Mouse (Mus musculus) intestine, postnatal 0 days (tissue): ENCODE results near the gene Prm3. TPM values are rescaled to one million over a fixed set of nuclear protein-coding genes. Genes with fewer than 3 reads are reported as not detected.

Source experiments
- ATAC-seq: fragments of 200-750 bp; cut with Nextera tagmentation; 2 replicates; pipeline ENCODE4 v1.8.0; 2017; ENCODE audit warnings: mild to moderate bottlenecking, moderate TSS enrichment, moderate library complexity
- H3K27ac ChIP-seq: fragments of 300-500 bp; sonication (generic); 2 replicates; pipeline ENCODE4 v1.5.1; 2014; ENCODE audit warnings: mild to moderate bottlenecking, low read depth, low read length, moderate library complexity
- H3K27me3 ChIP-seq: fragments of 300-500 bp; sonication (generic); replicated peaks from 2 replicates; pipeline ENCODE4 v1.6.1; 2014; ENCODE audit warnings: low read length, mixed read lengths; ENCODE audit not compliant: control insufficient read depth, insufficient read depth
- H3K36me3 ChIP-seq: fragments of 300-500 bp; sonication (generic); 2 replicates; pipeline ENCODE4 v1.6.1; 2014; ENCODE audit warnings: mild to moderate bottlenecking, moderate library complexity; ENCODE audit not compliant: control insufficient read depth, insufficient read depth
- H3K4me1 ChIP-seq: fragments of 300-500 bp; sonication (generic); replicated peaks from 2 replicates; pipeline ENCODE4 v1.6.1; 2014; ENCODE audit warnings: antibody characterized with exemption, low read length, mixed read lengths; ENCODE audit not compliant: control insufficient read depth, insufficient read depth
- H3K4me2 ChIP-seq: fragments of 300-500 bp; sonication (generic); replicated peaks from 2 replicates; pipeline ENCODE4 v1.6.1; 2014; ENCODE audit warnings: low read depth, mild to moderate bottlenecking, moderate library complexity
- H3K4me3 ChIP-seq: fragments of 300-500 bp; sonication (generic); 2 replicates; pipeline ENCODE4 v1.5.1; 2014; ENCODE audit warnings: low read depth, low read length
- H3K9ac ChIP-seq: fragments of 300-500 bp; sonication (generic); 2 replicates; pipeline ENCODE4 v1.6.1; 2014; ENCODE audit warnings: mild to moderate bottlenecking, low read depth, low read length
- H3K9me3 ChIP-seq: fragments of 300-500 bp; sonication (generic); 2 replicates; pipeline ENCODE4 v1.6.1; 2016; ENCODE audit warnings: mixed run types; ENCODE audit not compliant: control insufficient read depth
- CTCF ChIP-seq: sonication (generic); IDR thresholded peaks from 2 replicates; pipeline ENCODE4 v1.5.1; 2016; ENCODE audit warnings: low read depth, mild to moderate bottlenecking, control low read depth, antibody characterized with exemption, moderate library complexity
- WGBS: fragments of 180-500 bp; shearing (Covaris S2); extraction: QIAGEN DNeasy Blood & Tissue Kit; methylation state at CpG from one replicate; pipeline ENCODE4 v1.1.7; 2014; 5-methylcytosine and 5-hydroxymethylcytosine counted together
- polyA plus RNA-seq: library from polyadenylated mRNA; unstranded; fragments of >200 nt; fragmentation: Nextera tagmentation; extraction: Ambion mirVana; gene quantifications from 2 replicates; pipeline ENCODE4 v1.2.1, GENCODE M21; 2015

Prm3 gene
- polyA plus RNA-seq, 1 experiment from 2014 or later: not detected

DNA sequence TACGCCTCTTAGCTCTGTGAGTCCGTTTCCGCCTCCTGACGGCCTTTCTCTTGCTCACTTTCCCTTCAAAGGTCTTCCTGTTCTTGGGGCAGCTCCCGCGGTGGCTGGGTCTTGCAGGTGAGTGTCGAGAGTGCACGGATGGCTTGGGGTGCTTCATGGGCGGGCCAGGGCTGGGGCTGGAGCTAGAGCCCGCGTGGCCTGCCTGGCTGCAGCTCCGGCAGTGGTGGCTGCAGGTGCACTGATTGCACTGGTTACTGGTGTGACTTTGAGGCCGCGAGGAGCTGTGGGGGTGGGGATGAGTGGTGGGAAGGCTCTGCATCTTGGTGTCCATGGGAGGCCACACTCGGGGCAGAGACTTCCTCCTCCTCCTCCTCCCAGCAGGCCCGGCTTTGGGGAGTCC, 2.4 kb downstream of the Prm3 start, which contains the start of gene Tnp2:
Gene Tnp2 (minus strand): TSS at position 390 of the 400 bp plus-strand sequence.
- Histone ChIP-seq H3K36me3 (no peaks in the 10 kb centered on the region), H3K27ac (no peak within 1 kb of the TSS), H3K9me3 (no peaks in the 10 kb centered on the region), H3K4me3 (no peak within 1 kb of the TSS), H3K9ac (no peak within 1 kb of the TSS), H3K4me2 (no peak within 1 kb of the TSS), H3K4me1 (0 out of 2 replicates have a peak, but pooled peaks cover 8% of the 10 kb centered on the region), H3K27me3 (no peaks in the 10 kb centered on the region)
- WGBS: 45% methylated on average over 16 of the region's 16 CpGs
- ATAC-seq: no peak
- TF ChIP-seq CTCF: no peak

DNA sequence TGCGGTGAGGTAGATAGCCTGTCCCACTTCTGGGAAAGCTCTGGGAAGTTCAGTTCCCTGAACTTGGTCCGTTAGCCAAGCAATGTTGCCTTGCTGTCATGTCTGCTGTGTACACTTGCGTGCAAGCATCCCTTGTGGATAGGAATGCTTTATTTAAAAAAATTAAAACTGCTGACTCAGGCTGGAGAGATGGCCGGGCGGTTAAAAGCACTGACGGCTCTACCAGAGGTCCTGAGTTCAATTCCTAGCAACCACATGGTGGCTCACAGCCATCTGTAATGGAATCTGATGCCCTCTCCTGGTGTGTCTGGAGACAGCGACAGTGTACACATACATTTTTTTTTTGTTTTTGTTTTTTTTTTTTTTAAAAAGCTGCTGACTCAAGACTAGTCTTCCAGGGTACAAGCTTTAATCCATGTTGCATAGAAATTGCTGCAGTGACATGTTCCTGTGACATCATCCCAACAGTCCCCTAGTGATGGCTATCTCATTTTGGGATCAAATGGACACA, 3.1 kb downstream of the Prm3 start:
- Histone ChIP-seq H3K36me3 (no peaks in the 10 kb centered on the region), H3K27ac (no peak overlapping the region), H3K4me3 (no peak overlapping the region), H3K9me3 (no peaks in the 10 kb centered on the region), H3K27me3 (no peaks in the 10 kb centered on the region), H3K4me2 (no peak overlapping the region), H3K4me1 (0 out of 2 replicates have a peak, but pooled peaks cover 8% of the 10 kb centered on the region), H3K9ac (no peak overlapping the region)
- TF ChIP-seq CTCF: peak; percentile 28; the same call in 1 of the 2 replicates
- ATAC-seq: no peak
- 76% methylated on average over 7 of the region's 7 CpGs for WGBS

DNA sequence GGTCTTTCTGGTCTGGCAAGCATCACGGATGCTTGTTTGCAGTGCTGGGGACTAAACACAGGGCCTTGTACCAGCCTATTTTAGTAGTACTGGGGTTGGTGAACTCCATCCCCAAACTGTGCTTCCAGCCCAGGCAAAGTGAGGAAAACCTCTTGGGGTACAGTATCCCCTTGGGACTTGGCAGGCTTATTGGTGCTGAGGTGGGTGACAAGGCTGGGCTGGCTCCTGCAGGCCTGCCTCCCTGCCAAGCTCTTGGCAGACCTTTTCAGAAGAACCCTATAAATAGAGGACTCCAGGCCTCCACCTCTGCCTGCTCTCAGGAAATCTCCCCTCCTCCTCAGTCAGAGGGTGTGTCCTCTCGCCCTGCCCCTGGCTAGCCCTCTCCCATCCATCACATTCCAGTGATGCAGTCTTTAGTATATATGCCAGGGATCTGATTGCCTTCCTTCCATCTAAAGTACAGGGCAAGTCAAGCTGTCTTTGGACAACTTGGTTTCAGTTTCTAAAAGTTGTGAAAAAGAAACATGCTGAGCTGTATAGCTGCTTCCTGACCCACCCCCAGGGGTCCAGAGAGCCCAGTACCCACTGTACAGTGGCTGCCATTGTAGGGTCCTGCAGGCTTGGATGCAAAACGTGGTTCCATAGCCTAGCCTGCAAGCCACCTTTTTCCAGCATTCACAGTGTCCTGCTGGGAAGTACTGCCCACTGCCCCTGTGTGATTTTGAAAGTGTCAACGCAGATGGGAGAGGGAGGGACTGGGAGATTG, 3.7 kb downstream of the Prm3 start:
- TF ChIP-seq CTCF: no peak
- Histone ChIP-seq H3K27ac (0 out of 2 replicates have a peak overlapping the region, but pooled peaks have one; percentile 97), H3K4me2 (no peak overlapping the region), H3K9ac (no peak overlapping the region), H3K4me3 (no peak overlapping the region), H3K27me3 (no peaks in the 10 kb centered on the region), H3K36me3 (no peaks in the 10 kb centered on the region), H3K9me3 (no peaks in the 10 kb centered on the region), H3K4me1 (0 out of 2 replicates have a peak, but pooled peaks cover 8% of the 10 kb centered on the region)
- WGBS: 71% methylated on average over 4 of the region's 4 CpGs
- ATAC-seq: no peak

DNA sequence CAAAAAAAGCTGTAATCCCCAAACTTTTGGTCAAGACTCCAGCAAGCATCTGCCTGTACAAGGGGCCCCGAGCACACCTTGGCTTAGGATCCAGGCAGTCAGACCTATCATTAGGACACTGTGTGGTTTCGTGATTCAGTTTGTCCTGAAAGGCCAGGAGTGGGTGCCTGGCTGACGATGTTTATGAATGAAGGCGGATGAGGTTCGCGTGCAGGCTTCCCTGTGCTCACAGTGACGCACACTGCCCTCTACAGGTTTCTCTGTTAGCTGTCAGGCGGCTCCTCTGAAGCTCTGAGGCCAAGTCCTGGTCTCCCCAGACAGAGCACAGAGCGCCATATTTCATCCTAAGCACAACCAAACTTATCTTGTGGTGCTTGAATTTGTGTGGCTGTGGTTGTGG, 4.4 kb downstream of the Prm3 start:
- no peaks in the 10 kb centered on the region for H3K36me3 ChIP-seq
- peak; percentile 44 for ATAC-seq
- peak; percentile 95 for TF ChIP-seq CTCF
- H3K4me3 ChIP-seq: peak overlapping the region; percentile 81
- H3K9ac ChIP-seq: peak overlapping the region; percentile 77
- WGBS: 3% methylated on average over 9 of the region's 9 CpGs
- peak overlapping the region; percentile 97 for H3K27ac ChIP-seq
- H3K4me2 ChIP-seq: peak overlapping the region; percentile 100
- H3K27me3 ChIP-seq: no peaks in the 10 kb centered on the region
- no peaks in the 10 kb centered on the region for H3K9me3 ChIP-seq
- H3K4me1 ChIP-seq: 0 out of 2 replicates have a peak, but pooled peaks cover 8% of the 10 kb centered on the region

DNA sequence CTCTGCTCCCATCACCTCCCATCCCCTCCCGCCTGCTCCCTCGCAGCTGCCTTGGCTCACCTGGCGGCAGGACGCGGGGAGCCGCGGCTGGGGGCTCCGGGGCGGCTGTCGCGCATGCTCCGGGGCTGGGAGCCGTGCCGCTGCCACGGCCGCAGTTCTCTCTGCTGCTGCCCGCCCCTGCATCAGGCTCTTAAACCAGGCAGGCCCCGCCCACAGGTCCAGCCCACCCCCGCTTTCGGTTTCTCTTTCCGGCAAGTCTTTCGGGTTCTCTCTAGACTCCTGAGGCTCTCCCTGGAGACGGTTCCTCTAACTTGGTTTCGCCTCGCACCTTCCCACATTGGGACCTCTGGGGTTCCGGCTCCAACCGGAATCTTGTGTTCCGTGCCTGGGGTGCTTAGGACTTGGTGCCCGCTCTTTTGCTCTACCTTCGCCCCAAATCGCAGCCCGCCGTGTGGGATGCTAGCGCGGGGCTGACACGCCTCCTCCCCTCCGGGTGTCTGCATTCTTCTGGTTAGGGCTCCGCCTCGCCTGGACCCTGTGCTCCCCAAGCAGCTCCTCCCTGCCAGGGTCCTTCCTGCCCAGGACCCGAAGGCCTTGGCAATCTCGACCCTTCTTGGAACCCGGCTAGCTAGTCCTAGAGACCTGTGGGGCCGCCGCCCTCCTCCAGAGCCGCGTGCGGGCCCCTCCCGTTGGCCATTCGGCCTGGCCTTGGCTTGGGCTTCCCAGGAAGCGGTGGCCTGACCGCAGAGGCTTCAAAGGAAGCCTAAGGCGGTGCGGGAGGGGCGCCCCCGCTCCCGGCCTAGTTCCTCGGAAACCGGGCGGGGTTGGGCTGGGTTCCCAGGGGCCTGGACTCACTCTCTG, 5.1 kb downstream of the Prm3 start, which contains the start of gene Socs1:
Gene Socs1 (minus strand): TSS at position 166 of the 861 bp plus-strand sequence.
- peak within 1 kb of the TSS; percentile 100 for H3K4me2 ChIP-seq
- H3K27me3 ChIP-seq: no peaks in the 10 kb centered on the region
- peak within 1 kb of the TSS; percentile 77 for H3K9ac ChIP-seq
- H3K36me3 ChIP-seq: no peaks in the 10 kb centered on the region
- ATAC-seq: peak; percentile 85
- 0 out of 2 replicates have a peak, but pooled peaks cover 8% of the 10 kb centered on the region for H3K4me1 ChIP-seq
- peak within 1 kb of the TSS; percentile 97 for H3K27ac ChIP-seq
- H3K9me3 ChIP-seq: no peaks in the 10 kb centered on the region
- WGBS: under 1% methylated on average over 59 of the region's 59 CpGs
- no peak for TF ChIP-seq CTCF
- H3K4me3 ChIP-seq: peak within 1 kb of the TSS; percentile 81
